Mouse (Mus musculus): ENCODE measurements around the gene Gm9573.

The Gm9573 gene

GRCm38 (mm10) chr17:35594456-35594855 lies 32.0 kb downstream of the Gm9573 start:
- DNase-seq (ENCODE audit: low spot score), result no peak

GRCm38 (mm10) chr17:35593786-35594185 lies 32.7 kb downstream of the Gm9573 start:
- DNase-seq (ENCODE audit: low spot score), result no peak

- no peak for DNase-seq (ENCODE audit: low spot score)
Observed at GRCm38 (mm10) chr17:35592131-35592530, 34.3 kb downstream of the Gm9573 start.

GRCm38 (mm10) chr17:35591731-35592130 lies 34.7 kb downstream of the Gm9573 start:
- DNase-seq (ENCODE audit: low spot score), result no peak

GRCm38 (mm10) chr17:35591219-35591578 lies 35.2 kb downstream of the Gm9573 start:
- DNase-seq (ENCODE audit: low spot score), result no peak

- peak; percentile 51 for DNase-seq (ENCODE audit: low spot score)
Observed at GRCm38 (mm10) chr17:35590410-35591218, 35.8 kb downstream of the Gm9573 start.

- DNase-seq (ENCODE audit: low spot score), result no peak
Observed at GRCm38 (mm10) chr17:35588387-35588786, 38.0 kb downstream of the Gm9573 start.

- DNase-seq (ENCODE audit: low spot score), result no peak
Observed at GRCm38 (mm10) chr17:35587291-35587690, 39.1 kb downstream of the Gm9573 start.

- DNase-seq (ENCODE audit: low spot score), result peak; percentile 62
Observed at GRCm38 (mm10) chr17:35584330-35584937, 42.0 kb downstream of the Gm9573 start.

GRCm38 (mm10) chr17:35582900-35583299 lies 43.5 kb downstream of the Gm9573 start:
- no peak for DNase-seq (ENCODE audit: low spot score)

- DNase-seq (ENCODE audit: low spot score), result peak; percentile 42
Observed at GRCm38 (mm10) chr17:35578211-35578610, 48.2 kb downstream of the Gm9573 start.

GRCm38 (mm10) chr17:35571477-35571876 lies 55.0 kb downstream of the Gm9573 start:
- no peak for DNase-seq (ENCODE audit: low spot score)

GRCm38 (mm10) chr17:35570836-35571235 lies 55.6 kb downstream of the Gm9573 start:
- no peak for DNase-seq (ENCODE audit: low spot score)

GRCm38 (mm10) chr17:35569091-35569944 lies 57.1 kb downstream of the Gm9573 start:
- no peak for DNase-seq (ENCODE audit: low spot score)

Data from left cerebral cortex, adult 11 months (tissue).